Mouse (Mus musculus) neural tube, embryonic 11.5 days (tissue): ENCODE measurements around the gene Galnt2. TPM values are rescaled to one million over a fixed set of nuclear protein-coding genes. Genes with fewer than 3 reads are reported as not detected.

Experiments
- ATAC-seq: fragments of 200-750 bp; cut with Nextera tagmentation; 2 replicates; pipeline ENCODE4 v1.8.0; 2017; ENCODE audit warnings: moderate number of reproducible peaks, mild to moderate bottlenecking, moderate TSS enrichment, moderate library complexity; ENCODE audit not compliant: insufficient read depth, low FRiP score, low TSS enrichment
- DNase-seq: peaks from one replicate; pipeline ENCODE4 v3.0.0-alpha.2; 2015; ENCODE audit warnings: low spot score
- H3K27ac ChIP-seq: fragments of 300-500 bp; sonication (generic); 2 replicates; pipeline ENCODE4 v1.5.1; 2014; ENCODE audit warnings: low read depth, mild to moderate bottlenecking, low read length
- H3K27me3 ChIP-seq: fragments of 300-500 bp; sonication (generic); 2 replicates; pipeline ENCODE4 v1.6.1; 2014; ENCODE audit warnings: mild to moderate bottlenecking, low read length, mixed read lengths; ENCODE audit not compliant: control insufficient read depth, insufficient read depth
- H3K36me3 ChIP-seq: fragments of 300-500 bp; sonication (generic); 2 replicates; pipeline ENCODE4 v1.6.1; 2014; ENCODE audit warnings: mild to moderate bottlenecking, low read length, moderate library complexity, mixed read lengths; ENCODE audit not compliant: control insufficient read depth, insufficient read depth
- H3K4me1 ChIP-seq: fragments of 300-500 bp; sonication (generic); 2 replicates; pipeline ENCODE4 v1.6.1; 2014; ENCODE audit warnings: low read length, mixed read lengths; ENCODE audit not compliant: control insufficient read depth, insufficient read depth
- H3K4me2 ChIP-seq: fragments of 300-500 bp; sonication (generic); 2 replicates; pipeline ENCODE4 v1.6.1; 2014; ENCODE audit warnings: low read depth, mild to moderate bottlenecking, moderate library complexity
- H3K4me3 ChIP-seq: fragments of 300-500 bp; sonication (generic); 2 replicates; pipeline ENCODE4 v1.5.1; 2014; ENCODE audit warnings: low read depth, low read length
- H3K9ac ChIP-seq: fragments of 300-500 bp; sonication (generic); 2 replicates; pipeline ENCODE4 v1.6.1; 2014; ENCODE audit warnings: mild to moderate bottlenecking, low read length
- H3K9me3 ChIP-seq: fragments of 300-500 bp; sonication (generic); 2 replicates; pipeline ENCODE4 v1.6.1; 2016; ENCODE audit warnings: low read length; ENCODE audit not compliant: control insufficient read depth
- WGBS: fragments of 180-500 bp; shearing (Covaris S2); extraction: QIAGEN DNeasy Blood & Tissue Kit; methylation state at CpG from one replicate; pipeline ENCODE4 v1.1.7; 2014; 5-methylcytosine and 5-hydroxymethylcytosine counted together
- polyA plus RNA-seq: library from polyadenylated mRNA; unstranded; fragments of >200 nt; fragmentation: Nextera tagmentation; extraction: Ambion mirVana; gene quantifications from 2 replicates; pipeline ENCODE4 v1.2.1, GENCODE M21; 2014

The Galnt2 gene
- polyA plus RNA-seq, 1 experiment from 2014 or later, result 92.4 TPM

DNA sequence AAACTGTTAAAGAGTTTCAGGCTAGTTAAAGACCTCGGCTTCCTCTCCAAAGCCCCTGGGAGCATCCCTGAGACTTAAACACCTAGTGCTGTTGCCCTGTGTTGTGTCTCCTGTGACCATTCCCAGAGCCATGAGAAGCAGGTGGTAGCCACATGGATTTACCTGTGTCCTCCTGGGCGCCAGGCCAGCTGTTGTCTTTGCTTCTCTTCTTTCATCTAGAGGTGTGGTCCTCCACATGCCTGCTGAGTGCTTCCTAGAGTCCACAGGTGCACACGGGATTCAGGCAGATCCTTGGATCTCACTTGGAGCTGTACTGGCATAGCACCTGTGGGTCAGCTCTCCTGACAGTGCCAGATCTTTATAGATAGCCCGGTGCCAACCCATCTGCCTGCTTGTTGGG lies 36.0 kb downstream of the Galnt2 start:
- no peak overlapping the region for H3K4me3 ChIP-seq
- no peaks in the 10 kb centered on the region for H3K36me3 ChIP-seq
- ATAC-seq (no peak), DNase-seq (no peak)
- no peaks in the 10 kb centered on the region for H3K9me3 ChIP-seq
- H3K4me2 ChIP-seq, result no peak overlapping the region
- WGBS, result 85% methylated on average over 4 of the region's 4 CpGs
- no peak overlapping the region for H3K27ac ChIP-seq
- H3K9ac ChIP-seq, result no peak overlapping the region
- peaks cover 3% of the 10 kb centered on the region; the same call in 1 of the 2 replicates for H3K4me1 ChIP-seq
- H3K27me3 ChIP-seq, result no peaks in the 10 kb centered on the region

DNA sequence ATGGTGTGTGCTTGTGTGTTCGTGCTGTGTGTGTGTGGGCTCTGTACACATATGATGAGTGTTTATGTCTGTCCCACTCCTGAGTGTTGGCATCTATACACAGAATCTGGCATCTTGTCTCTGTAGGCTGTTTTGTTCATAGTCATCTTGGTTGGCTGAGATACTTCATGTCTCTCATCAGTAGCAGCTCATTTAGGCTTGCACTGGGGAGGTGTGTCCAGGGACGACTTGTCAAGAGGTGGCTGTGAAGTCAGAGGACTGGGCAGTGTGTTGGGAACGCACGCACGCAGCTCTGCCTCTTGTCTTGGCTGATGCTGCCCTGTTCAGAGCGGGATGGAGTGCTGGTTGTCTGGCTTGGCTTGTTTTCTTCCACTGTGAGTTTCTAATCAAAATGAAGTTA lies 39.3 kb downstream of the Galnt2 start:
- ATAC-seq, result no peak
- no peak overlapping the region for H3K27ac ChIP-seq
- WGBS, result 92% methylated on average over 6 of the region's 6 CpGs

GRCm38 (mm10) chr8:124270904-124271303 lies 39.7 kb downstream of the Galnt2 start:
- ATAC-seq (no peak), DNase-seq (no peak)
- Histone ChIP-seq H3K36me3 (no peaks in the 10 kb centered on the region), H3K27ac (no peak overlapping the region), H3K9me3 (no peaks in the 10 kb centered on the region), H3K27me3 (no peaks in the 10 kb centered on the region), H3K4me1 (peaks cover 9% of the 10 kb centered on the region; the same call in 1 of the 2 replicates), H3K9ac (no peak overlapping the region), H3K4me2 (no peak overlapping the region), H3K4me3 (no peak overlapping the region)
- WGBS, result 76% methylated on average over 11 of the region's 11 CpGs

More for the DNA sequence above, 39.3 kb downstream of the Galnt2 start:
- Histone ChIP-seq H3K4me1 (peaks cover 9% of the 10 kb centered on the region; the same call in 1 of the 2 replicates), H3K9me3 (no peaks in the 10 kb centered on the region), H3K36me3 (no peaks in the 10 kb centered on the region), H3K4me2 (no peak overlapping the region), H3K9ac (no peak overlapping the region), H3K4me3 (no peak overlapping the region), H3K27me3 (no peaks in the 10 kb centered on the region)
- DNase-seq, result no peak

DNA sequence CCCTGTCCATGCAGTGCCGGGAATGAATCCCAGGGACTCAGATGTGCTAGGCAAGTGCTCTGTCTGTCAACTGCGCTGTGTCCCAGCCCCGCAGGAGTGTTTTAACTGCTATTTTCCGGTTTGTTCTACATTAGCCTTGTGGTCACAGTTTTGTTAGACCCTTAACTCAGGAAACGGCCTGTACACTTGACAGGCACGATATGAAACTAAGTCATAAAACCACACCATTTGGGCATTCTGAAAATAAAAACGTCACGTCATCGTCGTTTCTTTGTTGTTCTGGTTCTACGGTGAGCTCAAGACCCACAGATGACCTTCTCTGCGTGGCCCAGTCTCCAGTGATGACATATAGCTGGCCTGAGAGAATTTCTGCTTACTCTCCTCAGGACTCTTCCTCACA lies 40.3 kb downstream of the Galnt2 start:
- no peaks in the 10 kb centered on the region for H3K9me3 ChIP-seq
- peaks cover 9% of the 10 kb centered on the region; the same call in 1 of the 2 replicates for H3K4me1 ChIP-seq
- H3K4me3 ChIP-seq, result no peak overlapping the region
- H3K27me3 ChIP-seq, result no peaks in the 10 kb centered on the region
- H3K27ac ChIP-seq, result no peak overlapping the region
- no peak for DNase-seq
- H3K36me3 ChIP-seq, result no peaks in the 10 kb centered on the region
- no peak overlapping the region for H3K9ac ChIP-seq
- no peak overlapping the region for H3K4me2 ChIP-seq
- WGBS, result 87% methylated on average over 12 of the region's 12 CpGs
- no peak for ATAC-seq

DNA sequence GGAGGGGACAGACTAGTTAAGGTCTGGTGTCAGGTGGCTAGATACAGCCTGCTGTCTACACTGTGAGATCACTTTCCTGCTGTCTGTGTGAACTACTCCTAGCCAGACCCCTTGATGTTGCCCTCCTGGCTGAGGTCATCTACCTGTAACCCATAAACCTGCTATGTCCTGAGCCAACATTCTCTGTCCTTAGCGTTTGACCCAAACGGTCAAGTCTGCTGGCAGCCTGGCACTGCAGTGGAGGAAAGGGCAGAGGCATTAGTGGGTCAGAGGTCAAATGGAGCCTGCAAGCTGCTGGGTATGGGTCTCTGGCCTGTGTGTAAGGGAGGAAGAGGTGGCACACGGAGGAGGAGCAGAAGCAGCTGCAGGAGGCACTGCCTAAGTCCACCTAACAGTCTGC lies 41.6 kb downstream of the Galnt2 start:
- no peaks in the 10 kb centered on the region for H3K36me3 ChIP-seq
- H3K27me3 ChIP-seq, result no peaks in the 10 kb centered on the region
- no peak overlapping the region for H3K9ac ChIP-seq
- H3K4me2 ChIP-seq, result no peak overlapping the region
- H3K4me1 ChIP-seq, result peaks cover 9% of the 10 kb centered on the region; the same call in 1 of the 2 replicates
- no peak for DNase-seq
- WGBS, result 66% methylated on average over 3 of the region's 3 CpGs
- no peak overlapping the region for H3K27ac ChIP-seq
- no peaks in the 10 kb centered on the region for H3K9me3 ChIP-seq
- no peak overlapping the region for H3K4me3 ChIP-seq
- ATAC-seq, result no peak

DNA sequence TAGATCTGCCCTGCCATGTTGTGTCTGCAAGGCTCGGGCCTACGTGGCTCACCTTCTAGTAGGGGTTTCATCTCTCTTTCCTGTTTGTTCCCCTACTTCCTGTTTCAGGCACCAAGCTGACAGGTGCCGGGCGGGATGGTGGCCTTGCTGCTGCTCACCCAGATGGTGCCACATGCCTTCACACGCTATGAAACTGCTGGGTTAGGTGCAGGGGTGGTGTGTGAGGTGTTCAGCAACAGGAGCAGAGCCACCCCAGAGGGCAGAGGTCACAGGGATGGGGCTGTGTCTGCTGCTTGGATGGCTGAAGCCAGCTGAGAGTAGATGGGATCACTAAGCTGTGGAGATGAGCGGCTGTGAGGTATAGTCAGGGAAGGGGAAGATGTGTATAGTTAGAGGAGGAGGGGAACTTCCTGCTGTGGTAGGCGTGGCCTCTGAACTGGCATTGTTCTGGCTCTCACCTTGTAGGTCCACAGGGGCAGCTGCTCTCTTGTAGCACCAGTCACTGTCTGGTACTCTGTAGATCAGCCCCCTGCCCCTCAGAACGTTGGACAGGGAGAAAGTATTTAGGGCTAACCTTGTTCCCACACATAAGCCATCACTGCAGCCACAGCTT lies 42.5 kb downstream of the Galnt2 start:
- Histone ChIP-seq H3K9ac (no peak overlapping the region), H3K4me1 (peaks cover 14% of the 10 kb centered on the region), H3K36me3 (no peaks in the 10 kb centered on the region), H3K27ac (no peak overlapping the region), H3K4me2 (no peak overlapping the region), H3K4me3 (no peak overlapping the region), H3K27me3 (no peaks in the 10 kb centered on the region), H3K9me3 (no peaks in the 10 kb centered on the region)
- WGBS, result 63% methylated on average over 8 of the region's 8 CpGs
- ATAC-seq, result no peak
- peak; percentile 10 for DNase-seq

DNA sequence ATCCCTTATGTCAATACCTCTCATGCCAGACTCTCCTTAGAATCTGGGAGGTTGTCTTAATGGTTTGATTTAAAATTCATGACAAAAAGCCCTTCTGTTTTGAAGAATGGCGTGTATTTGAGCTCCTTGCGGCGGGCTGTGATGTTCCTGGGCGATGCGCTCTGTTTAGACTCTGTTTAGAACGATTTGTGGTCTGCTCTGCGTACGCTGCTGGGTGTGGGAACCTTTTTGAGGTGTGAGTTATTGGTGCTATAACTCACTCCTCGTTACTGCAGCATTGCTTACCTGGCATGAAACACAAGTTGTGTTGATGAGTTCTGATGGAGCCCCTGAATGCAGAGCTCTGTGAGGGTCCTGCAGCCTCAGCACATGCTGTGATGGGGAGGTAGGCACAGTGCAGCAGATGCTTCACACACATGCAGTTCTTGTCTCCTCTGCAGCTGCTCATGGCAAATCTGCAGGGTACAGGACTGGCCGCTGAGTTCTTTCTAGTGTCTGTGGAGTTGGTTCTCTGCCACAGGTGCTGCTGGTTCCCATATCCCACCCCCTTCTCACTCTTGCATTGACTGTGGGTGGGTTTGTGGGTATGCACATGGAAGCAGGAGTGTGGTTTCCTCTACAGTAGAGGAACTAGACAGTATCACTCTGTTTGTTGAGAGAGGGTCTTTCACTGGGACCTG lies 43.4 kb downstream of the Galnt2 start:
- no peak overlapping the region for H3K27ac ChIP-seq
- H3K27me3 ChIP-seq, result no peaks in the 10 kb centered on the region
- no peak overlapping the region for H3K4me3 ChIP-seq
- no peak overlapping the region for H3K9ac ChIP-seq
- peak; percentile 8 for DNase-seq
- no peaks in the 10 kb centered on the region for H3K9me3 ChIP-seq
- peaks cover 14% of the 10 kb centered on the region for H3K4me1 ChIP-seq
- H3K36me3 ChIP-seq, result no peaks in the 10 kb centered on the region
- 66% methylated on average over 10 of the region's 10 CpGs for WGBS
- no peak for ATAC-seq
- no peak overlapping the region for H3K4me2 ChIP-seq

- no peak for DNase-seq
- Histone ChIP-seq H3K4me2 (no peak overlapping the region), H3K27ac (no peak overlapping the region)
Observed at GRCm38 (mm10) chr8:124275377-124276071, 44.3 kb downstream of the Galnt2 start.

More at GRCm38 (mm10) chr8:124275377-124276071, 44.3 kb downstream of the Galnt2 start:
- no peak for ATAC-seq
- no peaks in the 10 kb centered on the region for H3K9me3 ChIP-seq
- H3K36me3 ChIP-seq, result no peaks in the 10 kb centered on the region
- peaks cover 14% of the 10 kb centered on the region for H3K4me1 ChIP-seq
- no peak overlapping the region for H3K4me3 ChIP-seq
- no peaks in the 10 kb centered on the region for H3K27me3 ChIP-seq
- 95% methylated on average over 10 of the region's 10 CpGs for WGBS
- H3K9ac ChIP-seq, result no peak overlapping the region
